Mouse (Mus musculus) lung, postnatal 0 days (tissue): ENCODE data around the gene Il1rl1. TPM values are rescaled to one million over a fixed set of nuclear protein-coding genes. Genes with fewer than 3 reads are reported as not detected.

Experiments used
- ATAC-seq: fragments of 200-750 bp; cut with Nextera tagmentation; 2 replicates; pipeline ENCODE4 v1.8.0; 2017; ENCODE audit warnings: moderate library complexity
- DNase-seq: peaks from one replicate; pipeline ENCODE4 v3.0.0-alpha.2; 2016; ENCODE audit warnings: low spot score
- H3K27ac ChIP-seq: fragments of 300-500 bp; sonication (generic); 2 replicates; pipeline ENCODE4 v1.5.1; 2014; ENCODE audit warnings: antibody characterized with exemption, mild to moderate bottlenecking, low read length, mixed read lengths
- H3K27me3 ChIP-seq: fragments of 300-500 bp; sonication (generic); replicated peaks from 2 replicates; pipeline ENCODE4 v1.6.1; 2014; ENCODE audit warnings: low read length, mixed read lengths; ENCODE audit not compliant: insufficient read depth
- H3K36me3 ChIP-seq: fragments of 300-500 bp; sonication (generic); 2 replicates; pipeline ENCODE4 v1.6.1; 2014; ENCODE audit warnings: low read length, mixed read lengths; ENCODE audit not compliant: insufficient read depth
- H3K4me1 ChIP-seq: fragments of 300-500 bp; sonication (generic); 2 replicates; pipeline ENCODE4 v1.6.1; 2014; ENCODE audit warnings: antibody characterized with exemption, low read depth, low read length, mixed read lengths; ENCODE audit not compliant: insufficient read depth
- H3K4me2 ChIP-seq: fragments of 300-500 bp; sonication (generic); replicated peaks from 2 replicates; pipeline ENCODE4 v1.6.1; 2014; ENCODE audit warnings: low read depth, mild to moderate bottlenecking, low read length, moderate library complexity, mixed read lengths
- H3K4me3 ChIP-seq: fragments of 300-500 bp; sonication (generic); 2 replicates; pipeline ENCODE4 v1.5.1; 2014; ENCODE audit warnings: low read depth, low read length
- H3K9ac ChIP-seq: fragments of 300-500 bp; sonication (generic); replicated peaks from 2 replicates; pipeline ENCODE4 v1.6.1; 2014; ENCODE audit warnings: low read depth, mild to moderate bottlenecking
- H3K9me3 ChIP-seq: fragments of 300-500 bp; sonication (generic); 2 replicates; pipeline ENCODE4 v1.6.1; 2016; ENCODE audit warnings: low read length, mixed read lengths
- CTCF ChIP-seq: IDR thresholded peaks from 2 replicates; pipeline ENCODE4 v1.5.1; 2016; ENCODE audit warnings: antibody characterized with exemption, mild to moderate bottlenecking
- EP300 ChIP-seq: IDR thresholded peaks from 2 replicates; pipeline ENCODE4 v1.6.1; 2016; ENCODE audit warnings: antibody characterized with exemption, mild to moderate bottlenecking, control low read depth
- WGBS: fragments of 180-500 bp; shearing (Covaris S2); extraction: QIAGEN DNeasy Blood & Tissue Kit; methylation state at CpG from one replicate; pipeline ENCODE4 v1.1.7; 2014; 5-methylcytosine and 5-hydroxymethylcytosine counted together
- polyA plus RNA-seq: library from polyadenylated mRNA; unstranded; fragments of >200 nt; fragmentation: Nextera tagmentation; extraction: Ambion mirVana; gene quantifications from 2 replicates; pipeline ENCODE4 v1.2.1, GENCODE M21; 2015

The Il1rl1 gene
- polyA plus RNA-seq, 1 experiment from 2014 or later = 0.44 TPM

- ATAC-seq (no peak), DNase-seq (no peak)
- TF ChIP-seq CTCF (no peak), EP300 (no peak)
- WGBS = 82% methylated on average over 6 of the region's 6 CpGs
- no peak overlapping the region for H3K4me3 ChIP-seq
- H3K4me2 ChIP-seq = no peak overlapping the region
- no peaks in the 10 kb centered on the region for H3K27me3 ChIP-seq
- no peaks in the 10 kb centered on the region for H3K36me3 ChIP-seq
- no peaks in the 10 kb centered on the region for H3K9me3 ChIP-seq
- H3K27ac ChIP-seq = no peak overlapping the region
- no peaks in the 10 kb centered on the region for H3K4me1 ChIP-seq
- H3K9ac ChIP-seq = no peak overlapping the region
Observed at GRCm38 (mm10) chr1:40392535-40392934, 36.8 kb upstream of the Il1rl1 start.

GRCm38 (mm10) chr1:40393214-40393613, 36.2 kb upstream of the Il1rl1 start:
- ATAC-seq (no peak), DNase-seq (no peak)
- Histone ChIP-seq H3K4me1 (no peaks in the 10 kb centered on the region), H3K36me3 (no peaks in the 10 kb centered on the region), H3K9me3 (no peaks in the 10 kb centered on the region), H3K4me2 (no peak overlapping the region), H3K27ac (no peak overlapping the region), H3K9ac (no peak overlapping the region), H3K27me3 (no peaks in the 10 kb centered on the region), H3K4me3 (no peak overlapping the region)
- WGBS = 85% methylated on average over 7 of the region's 7 CpGs
- TF ChIP-seq EP300 = no peak
- no peak for TF ChIP-seq CTCF

- H3K27me3 ChIP-seq = no peaks in the 10 kb centered on the region
- 84% methylated on average over 6 of the region's 6 CpGs for WGBS
- H3K9me3 ChIP-seq = no peaks in the 10 kb centered on the region
- no peak overlapping the region for H3K27ac ChIP-seq
- TF ChIP-seq CTCF = no peak
- TF ChIP-seq EP300 = no peak
- H3K4me3 ChIP-seq = no peak overlapping the region
- H3K36me3 ChIP-seq = no peaks in the 10 kb centered on the region
- ATAC-seq (no peak), DNase-seq (no peak)
- H3K4me2 ChIP-seq = no peak overlapping the region
- H3K9ac ChIP-seq = no peak overlapping the region
- H3K4me1 ChIP-seq = no peaks in the 10 kb centered on the region
Observed at GRCm38 (mm10) chr1:40399639-40400038, 29.7 kb upstream of the Il1rl1 start.

GRCm38 (mm10) chr1:40404682-40405081, 24.7 kb upstream of the Il1rl1 start:
- H3K27ac ChIP-seq = no peak overlapping the region
- H3K4me2 ChIP-seq = no peak overlapping the region
- 69% methylated on average over 7 of the region's 7 CpGs for WGBS
- no peaks in the 10 kb centered on the region for H3K27me3 ChIP-seq
- no peaks in the 10 kb centered on the region for H3K36me3 ChIP-seq
- DNase-seq (peak; percentile 33), ATAC-seq (no peak)
- no peak overlapping the region for H3K4me3 ChIP-seq
- H3K9ac ChIP-seq = no peak overlapping the region
- H3K4me1 ChIP-seq = no peaks in the 10 kb centered on the region
- TF ChIP-seq CTCF = no peak
- no peak for TF ChIP-seq EP300
- H3K9me3 ChIP-seq = no peaks in the 10 kb centered on the region

- H3K9me3 ChIP-seq = no peaks in the 10 kb centered on the region
- no peak overlapping the region for H3K4me3 ChIP-seq
- no peak for TF ChIP-seq CTCF
- TF ChIP-seq EP300 = no peak
- no peaks in the 10 kb centered on the region for H3K4me1 ChIP-seq
- ATAC-seq (no peak), DNase-seq (no peak)
- H3K27ac ChIP-seq = no peak overlapping the region
- no peaks in the 10 kb centered on the region for H3K36me3 ChIP-seq
- whole genome bisulfite sequencing = 56% methylated on average over 1 of the region's 1 CpGs
- H3K4me2 ChIP-seq = no peak overlapping the region
- H3K9ac ChIP-seq = no peak overlapping the region
- H3K27me3 ChIP-seq = no peaks in the 10 kb centered on the region
Observed at GRCm38 (mm10) chr1:40409882-40410281, 19.5 kb upstream of the Il1rl1 start.

GRCm38 (mm10) chr1:40413039-40413438, 16.3 kb upstream of the Il1rl1 start:
- Histone ChIP-seq H3K4me2 (no peak overlapping the region), H3K36me3 (no peaks in the 10 kb centered on the region), H3K4me1 (no peaks in the 10 kb centered on the region), H3K9ac (no peak overlapping the region), H3K27ac (no peak overlapping the region), H3K9me3 (no peaks in the 10 kb centered on the region), H3K27me3 (no peaks in the 10 kb centered on the region), H3K4me3 (no peak overlapping the region)
- TF ChIP-seq CTCF = no peak
- TF ChIP-seq EP300 = no peak
- WGBS = 95% methylated on average over 1 of the region's 1 CpGs
- DNase-seq (no peak), ATAC-seq (no peak)

GRCm38 (mm10) chr1:40414276-40414675, 15.1 kb upstream of the Il1rl1 start:
- Histone ChIP-seq H3K36me3 (no peaks in the 10 kb centered on the region), H3K4me1 (no peaks in the 10 kb centered on the region), H3K27me3 (no peaks in the 10 kb centered on the region), H3K4me3 (no peak overlapping the region), H3K4me2 (no peak overlapping the region), H3K9me3 (no peaks in the 10 kb centered on the region), H3K27ac (no peak overlapping the region), H3K9ac (no peak overlapping the region)
- no peak for TF ChIP-seq EP300
- TF ChIP-seq CTCF = no peak
- DNase-seq (no peak), ATAC-seq (no peak)
- 73% methylated on average over 7 of the region's 7 CpGs for WGBS
